Mouse (Mus musculus) spleen, adult 2 months (tissue): ENCODE data around the gene Adssl1.

ENCODE experiments used
- CTCF ChIP-seq: fragments of 200-500 bp; IDR thresholded peaks from 2 replicates; pipeline ENCODE4 v1.5.1; 2011; ENCODE audit warnings: mild to moderate bottlenecking, inconsistent platforms; ENCODE audit not compliant: insufficient read depth, insufficient read length, insufficient replicate concordance; ENCODE audit errors: extremely low read depth
- POLR2A ChIP-seq: fragments of 200-500 bp; IDR thresholded peaks from 2 replicates; pipeline ENCODE4 v1.6.1; 2011; ENCODE audit warnings: low read depth, low read length, inconsistent platforms

GRCm38 (mm10) chr12:112591730-112592129, 28.1 kb upstream of the Adssl1 start:
- TF ChIP-seq POLR2A (no peak), CTCF (no peak)
